Mouse (Mus musculus) liver, embryonic 14.5 days (tissue): ENCODE data around the gene Th.

ENCODE experiments used
- CTCF ChIP-seq: IDR thresholded peaks from 2 replicates; pipeline ENCODE4 v1.5.1; 2016; ENCODE audit warnings: antibody characterized with exemption, low read depth, control low read depth
- EP300 ChIP-seq: IDR thresholded peaks from 2 replicates; pipeline ENCODE4 v1.6.1; 2016; ENCODE audit warnings: antibody characterized with exemption, low read depth

GRCm38 (mm10) chr7:142911682-142912081 is 19.2 kb downstream of the Th start:
- TF ChIP-seq CTCF (no peak), EP300 (no peak)
